Mouse (Mus musculus) megakaryocyte, embryonic 14.5 days (primary cell): ENCODE results near the gene Cd200r4.

Experiments used
- FLI1 ChIP-seq: IDR thresholded peaks from 2 replicates; pipeline ENCODE4 v1.6.1; 2012; ENCODE audit warnings: low read length, inconsistent platforms, mixed read lengths
- GATA1 ChIP-seq: IDR thresholded peaks from 3 replicates; pipeline ENCODE4 v1.6.1; 2012; ENCODE audit warnings: mixed read lengths, low read length, inconsistent platforms, borderline replicate concordance

DNA sequence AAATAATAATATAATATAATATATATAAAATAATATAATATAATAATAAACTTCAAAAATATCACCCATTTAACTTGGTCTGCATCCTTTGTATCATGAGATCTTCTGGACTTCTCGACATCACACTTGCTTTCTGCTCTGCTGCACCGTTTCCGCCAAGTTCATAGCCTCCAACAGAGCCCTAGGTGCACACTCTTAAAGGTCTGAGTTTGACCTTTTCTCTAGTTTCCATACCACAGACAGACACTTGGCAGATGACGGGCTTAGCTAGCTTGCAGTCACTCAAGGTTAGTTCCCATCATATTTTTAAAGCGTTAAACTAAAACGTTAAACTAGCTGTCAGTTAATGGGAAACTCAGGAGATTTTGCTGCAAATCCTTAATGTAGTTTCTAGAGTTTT, 37.3 kb upstream of the Cd200r4 start:
- TF ChIP-seq GATA1 (no peak), FLI1 (no peak)
